ENCODE assay signal across 9 mouse cellular contexts in the genomic region with DNA sequence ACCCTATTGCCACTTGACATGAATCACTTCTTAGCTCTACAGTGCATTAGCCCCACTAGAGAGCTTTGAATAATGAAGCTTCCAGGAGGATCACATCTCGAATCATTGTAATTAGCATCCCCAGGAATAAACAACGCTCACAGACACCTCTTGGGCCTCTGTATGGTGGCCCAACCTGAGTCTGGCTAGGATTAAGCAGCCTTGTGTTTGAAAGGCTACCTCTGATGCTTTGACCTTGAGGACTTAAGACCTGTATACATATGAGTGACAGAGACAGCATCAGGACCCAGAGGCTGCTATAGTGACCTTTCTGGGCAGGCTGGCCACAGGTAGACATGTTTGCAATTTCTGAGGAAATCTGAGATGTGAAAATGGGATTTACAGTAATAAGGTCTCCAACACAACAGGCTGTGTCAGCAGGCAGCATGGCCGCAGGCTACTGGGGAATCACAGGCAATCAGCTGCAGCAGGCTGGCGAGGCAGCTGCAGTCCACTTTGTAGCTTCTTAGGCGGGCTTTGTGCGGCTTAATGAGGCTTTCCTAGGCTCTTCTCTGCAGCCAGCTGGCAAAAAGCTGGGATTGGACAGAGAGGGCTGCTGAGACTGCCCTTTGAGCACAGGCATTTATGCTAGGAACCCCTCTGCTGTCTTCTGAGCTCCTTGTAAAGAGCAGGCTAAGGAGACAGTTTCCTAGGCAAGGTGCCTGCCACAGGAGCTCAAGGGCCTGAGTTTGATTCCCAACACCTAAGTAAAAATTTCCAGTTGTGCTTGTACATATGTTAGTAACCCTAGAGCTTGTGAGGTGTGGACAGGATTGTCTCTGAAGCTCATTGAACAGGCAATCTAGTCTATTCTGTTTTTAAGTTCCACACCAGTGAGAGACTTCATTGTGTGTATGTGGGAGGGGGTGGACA.
DNase-seq lines count a peak whose midpoint lies in the region; ATAC-seq and TF ChIP-seq lines count a peak whose summit lies in the region.
"Had no signal": no experiment of that assay in that cellular context is flagged by ENCODE, and none has a peak within 500 bp of the region (broad histone marks: within the 10 kb centered on the region; RNA-seq: fewer than 3 reads in every experiment).

No protein-coding gene starts in this region.

- no peaks in the 10 kb centered on the region for H3K9me3 ChIP-seq in embryonic facial prominence, embryonic 14.5 days (ENCODE audit: control insufficient read depth, low read length)
- H3K9me3 ChIP-seq in midbrain, postnatal 0 days (ENCODE audit: low read length), result no peaks in the 10 kb centered on the region
- no peaks in the 10 kb centered on the region for H3K9me3 ChIP-seq in lung, postnatal 0 days (ENCODE audit: low read length)
- H3K9me3 ChIP-seq in kidney, embryonic 15.5 days (replicated peaks), result no peaks in the 10 kb centered on the region
- H3K9me3 ChIP-seq: embryonic facial prominence, embryonic 15.5 days had no signal

- H3K4me2 ChIP-seq in embryonic facial prominence, embryonic 14.5 days (ENCODE audit: low read depth, low read length), result no peak overlapping the region
- H3K4me2 ChIP-seq in midbrain, postnatal 0 days (ENCODE audit: low read depth, low read length, poor library complexity, severe bottlenecking), result no peak overlapping the region
- no peak overlapping the region for H3K4me2 ChIP-seq in lung, postnatal 0 days (replicated peaks; ENCODE audit: low read depth, low read length)
- H3K4me2 ChIP-seq in kidney, embryonic 15.5 days, result no peak overlapping the region
- H3K4me2 ChIP-seq: embryonic facial prominence, embryonic 15.5 days had no signal

- no peak for TF ChIP-seq CTCF in cerebellum, adult 2 months (IDR thresholded peaks at IDR 0.05; ENCODE audit: borderline replicate concordance, insufficient read depth, low read depth, low read length)
- no peak for TF ChIP-seq CTCF in midbrain, postnatal 0 days (IDR thresholded peaks at IDR 0.05)
- no peak for TF ChIP-seq CTCF in lung, postnatal 0 days (IDR thresholded peaks at IDR 0.05)

- no peaks in the 10 kb centered on the region for H3K36me3 ChIP-seq in embryonic facial prominence, embryonic 14.5 days (ENCODE audit: control insufficient read depth, insufficient read depth, low read length)
- H3K36me3 ChIP-seq in midbrain, postnatal 0 days (ENCODE audit: insufficient read depth, low read length), result no peaks in the 10 kb centered on the region
- no peaks in the 10 kb centered on the region for H3K36me3 ChIP-seq in lung, postnatal 0 days (ENCODE audit: insufficient read depth, low read length)
- H3K36me3 ChIP-seq in kidney, embryonic 15.5 days, result no peaks in the 10 kb centered on the region
- H3K36me3 ChIP-seq: embryonic facial prominence, embryonic 15.5 days had no signal

- H3K9ac ChIP-seq in embryonic facial prominence, embryonic 14.5 days (ENCODE audit: low read depth, low read length), result no peak overlapping the region
- H3K9ac ChIP-seq in midbrain, postnatal 0 days (replicated peaks; ENCODE audit: low read length, poor library complexity, severe bottlenecking), result no peak overlapping the region
- H3K9ac ChIP-seq in lung, postnatal 0 days (replicated peaks; ENCODE audit: low read depth), result no peak overlapping the region
- H3K9ac ChIP-seq in kidney, embryonic 15.5 days, result no peak overlapping the region
- H3K9ac ChIP-seq: embryonic facial prominence, embryonic 15.5 days had no signal

- no peak overlapping the region for H3K4me3 ChIP-seq in cerebellum, adult 2 months (replicated peaks; ENCODE audit: insufficient read depth, low read depth, low read length)
- H3K4me3 ChIP-seq in embryonic facial prominence, embryonic 14.5 days (ENCODE audit: low read depth, low read length), result no peak overlapping the region
- no peak overlapping the region for H3K4me3 ChIP-seq in midbrain, postnatal 0 days (ENCODE audit: low read depth, low read length)
- H3K4me3 ChIP-seq in lung, postnatal 0 days (ENCODE audit: low read depth, low read length), result no peak overlapping the region
- no peak overlapping the region for H3K4me3 ChIP-seq in kidney, embryonic 15.5 days (replicated peaks)
- H3K4me3 ChIP-seq: embryonic facial prominence, embryonic 15.5 days had no signal

- peak; percentile 14 to 33 for DNase-seq in cerebellum, adult 2 months
- DNase-seq in embryonic facial prominence, embryonic 14.5 days (ENCODE audit: low spot score), result peak; percentile 79
- DNase-seq in layer of hippocampus, adult 8-10 months (ENCODE audit: low spot score in 2 of 2), result peak; percentile 31 to 56
- peak; percentile 88 for DNase-seq in midbrain, postnatal 0 days (ENCODE audit: low spot score)
- DNase-seq in lung, postnatal 0 days (ENCODE audit: low spot score), result no peak
- DNase-seq in adrenal gland, adult 2 months, result no peak
- DNase-seq in kidney, adult 9 months, result no peak

- no peak for TF ChIP-seq POLR2A in cerebellum, adult 2 months (IDR thresholded peaks at IDR 0.05; ENCODE audit: borderline replicate concordance, insufficient read depth, low read length)

- H3K27ac ChIP-seq in cerebellum, adult 2 months (ENCODE audit: insufficient read depth, low read length), result no peak overlapping the region
- no peak overlapping the region for H3K27ac ChIP-seq in embryonic facial prominence, embryonic 14.5 days (replicated peaks; ENCODE audit: low read depth, low read length)
- H3K27ac ChIP-seq in midbrain, postnatal 0 days (ENCODE audit: low read depth, low read length), result no peak overlapping the region
- H3K27ac ChIP-seq in lung, postnatal 0 days (ENCODE audit: low read length), result no peak overlapping the region
- H3K27ac ChIP-seq in kidney, embryonic 15.5 days, result no peak overlapping the region
- H3K27ac ChIP-seq: embryonic facial prominence, embryonic 15.5 days had no signal

- TF ChIP-seq EP300 in lung, postnatal 0 days (IDR thresholded peaks at IDR 0.05), result no peak

- H3K27me3 ChIP-seq in cerebellum, adult 2 months (ENCODE audit: control insufficient read depth, insufficient read depth, low read length), result no peaks in the 10 kb centered on the region
- H3K27me3 ChIP-seq in embryonic facial prominence, embryonic 14.5 days (replicated peaks; ENCODE audit: control insufficient read depth, insufficient read depth, low read length), result no peaks in the 10 kb centered on the region
- H3K27me3 ChIP-seq in midbrain, postnatal 0 days (ENCODE audit: insufficient read depth, low read length), result no peaks in the 10 kb centered on the region
- no peaks in the 10 kb centered on the region for H3K27me3 ChIP-seq in lung, postnatal 0 days (replicated peaks; ENCODE audit: insufficient read depth, low read length)
- H3K27me3 ChIP-seq in kidney, embryonic 15.5 days, result no peaks in the 10 kb centered on the region
- H3K27me3 ChIP-seq: embryonic facial prominence, embryonic 15.5 days had no signal

- ATAC-seq in embryonic facial prominence, embryonic 14.5 days (ENCODE audit: low read depth), result peak; percentile 62; the same call in 1 of the 2 replicates
- 0 out of 2 replicates have a peak, but pooled peaks have one; percentile 49 for ATAC-seq in midbrain, postnatal 0 days (ENCODE audit: low FRiP score)
- no peak for ATAC-seq in lung, postnatal 0 days
- ATAC-seq in kidney, embryonic 15.5 days (replicated peaks; ENCODE audit: low FRiP score), result no peak

- no peaks in the 10 kb centered on the region for H3K4me1 ChIP-seq in cerebellum, adult 2 months (ENCODE audit: control insufficient read depth, insufficient read depth, low read length)
- H3K4me1 ChIP-seq in embryonic facial prominence, embryonic 14.5 days (ENCODE audit: control insufficient read depth, insufficient read depth, low read length), result no peaks in the 10 kb centered on the region
- no peaks in the 10 kb centered on the region for H3K4me1 ChIP-seq in midbrain, postnatal 0 days (ENCODE audit: insufficient read depth, low read length)
- H3K4me1 ChIP-seq in lung, postnatal 0 days (ENCODE audit: insufficient read depth, low read depth, low read length), result no peaks in the 10 kb centered on the region
- H3K4me1 ChIP-seq in kidney, embryonic 15.5 days, result no peaks in the 10 kb centered on the region
- H3K4me1 ChIP-seq: embryonic facial prominence, embryonic 15.5 days had no signal

- 62% methylated on average over 6 of the region's 6 CpGs for WGBS in cerebellum, adult 2 months
- 27% methylated on average over 6 of the region's 6 CpGs for WGBS in embryonic facial prominence, embryonic 14.5 days
- WGBS in midbrain, postnatal 0 days, result 26% methylated on average over 6 of the region's 6 CpGs
- WGBS in lung, postnatal 0 days, result 58% methylated on average over 6 of the region's 6 CpGs
- WGBS in kidney, embryonic 15.5 days, result 47% methylated on average over 6 of the region's 6 CpGs

Comparison
In these comparisons a context has a peak if more than half of its experiments do, and no peak if none do; other contexts are left out.
1. DNase-seq: peak in cerebellum, adult 2 months (2 of 2), embryonic facial prominence, embryonic 14.5 days (single experiment), layer of hippocampus, adult 8-10 months (2 of 2) and midbrain, postnatal 0 days (single experiment); none in lung, postnatal 0 days (single experiment), adrenal gland, adult 2 months (single experiment) and kidney, adult 9 months (single experiment).
2. ATAC-seq: peak in embryonic facial prominence, embryonic 14.5 days (single experiment) and midbrain, postnatal 0 days (single experiment); none in lung, postnatal 0 days (single experiment) and kidney, embryonic 15.5 days (single experiment).